Mouse (Mus musculus): ENCODE data around the gene Polr2i.
"Not testable (repeated sequence)": the region's sequence is repeated elsewhere in the genome, so short reads cannot be mapped to it uniquely, and the experiment has no call there.

Gene Polr2i

GRCm38 (mm10) chr7:30231669-30232454, at the start of gene Polr2i, which contains the start of gene Tbcb:
Gene Polr2i, plus strand, starts transcription at chr7:30231948.
Gene Tbcb, minus strand, starts transcription at chr7:30232272.
- DNase-seq (ENCODE audit: low spot score in 2 of 2), result peak; percentile 94 to 98

- not testable (repeated sequence) for DNase-seq (ENCODE audit: low spot score in 2 of 2)
Observed at GRCm38 (mm10) chr7:30183189-30183588, 48.6 kb upstream of the Polr2i start.

- DNase-seq (ENCODE audit: low spot score in 2 of 2), result peak; percentile 86 to 90
Observed at GRCm38 (mm10) chr7:30183879-30184289, 47.9 kb upstream of the Polr2i start, which contains the start of gene Cox7a1. Gene Cox7a1, plus strand, starts transcription at chr7:30184144.

- DNase-seq (ENCODE audit: low spot score in 2 of 2), result no peak
Observed at GRCm38 (mm10) chr7:30184641-30185348, 47.0 kb upstream of the Polr2i start.

- DNase-seq (ENCODE audit: low spot score in 2 of 2), result no peak
Observed at GRCm38 (mm10) chr7:30188344-30189115, 43.2 kb upstream of the Polr2i start.

GRCm38 (mm10) chr7:30189116-30189491, 42.6 kb upstream of the Polr2i start:
- DNase-seq (ENCODE audit: low spot score in 2 of 2), result no peak

GRCm38 (mm10) chr7:30192088-30192487, 39.7 kb upstream of the Polr2i start:
- no peak for DNase-seq (ENCODE audit: low spot score in 2 of 2)

GRCm38 (mm10) chr7:30193013-30193412, 38.7 kb upstream of the Polr2i start:
- DNase-seq (ENCODE audit: low spot score in 2 of 2), result no peak

- peak; percentile 85 to 89 for DNase-seq (ENCODE audit: low spot score in 2 of 2)
Observed at GRCm38 (mm10) chr7:30193581-30194100, 38.1 kb upstream of the Polr2i start.

- DNase-seq (ENCODE audit: low spot score in 2 of 2), result peak; percentile 28 to 73
Observed at GRCm38 (mm10) chr7:30194101-30194831, 37.5 kb upstream of the Polr2i start.

- DNase-seq (ENCODE audit: low spot score in 2 of 2), result peak; percentile 95 to 98
Observed at GRCm38 (mm10) chr7:30194884-30195283, 36.9 kb upstream of the Polr2i start.

- DNase-seq (ENCODE audit: low spot score in 2 of 2), result no peak
Observed at GRCm38 (mm10) chr7:30195461-30195860, 36.3 kb upstream of the Polr2i start.

GRCm38 (mm10) chr7:30196171-30196570, 35.6 kb upstream of the Polr2i start:
- no peak for DNase-seq (ENCODE audit: low spot score in 2 of 2)

- DNase-seq (ENCODE audit: low spot score in 2 of 2), result no peak
Observed at GRCm38 (mm10) chr7:30197592-30198129, 34.1 kb upstream of the Polr2i start.

GRCm38 (mm10) chr7:30198481-30198971, 33.2 kb upstream of the Polr2i start, which contains the start of gene Capns1:
Gene Capns1, minus strand, starts transcription at chr7:30198811.
- DNase-seq (ENCODE audit: low spot score in 2 of 2), result peak; percentile 67 to 80

- no peak for DNase-seq (ENCODE audit: low spot score in 2 of 2)
Observed at GRCm38 (mm10) chr7:30199498-30200139, 32.1 kb upstream of the Polr2i start.

GRCm38 (mm10) chr7:30200200-30200599, 31.5 kb upstream of the Polr2i start:
- no peak for DNase-seq (ENCODE audit: low spot score in 2 of 2)

- DNase-seq (ENCODE audit: low spot score in 2 of 2), result not testable (repeated sequence)
Observed at GRCm38 (mm10) chr7:30200661-30201060, 31.1 kb upstream of the Polr2i start.

- DNase-seq (ENCODE audit: low spot score in 2 of 2), result no peak
Observed at GRCm38 (mm10) chr7:30202895-30203690, 28.7 kb upstream of the Polr2i start.
